In genomic region chr4:114386395-114386811, GRCm38 (mm10) we compare ENCODE assay signal across 9 mouse cellular contexts. TPM values are rescaled to one million over a fixed set of nuclear protein-coding genes. Genes with fewer than 3 reads are reported as not detected.
DNase-seq lines count a peak whose midpoint lies in the region; ATAC-seq and TF ChIP-seq lines count a peak whose summit lies in the region.
"Had no signal": no experiment of that assay in that cellular context is flagged by ENCODE, and none has a peak within 500 bp of the region (broad histone marks: within the 10 kb centered on the region; RNA-seq: fewer than 3 reads in every experiment).

No protein-coding gene starts in this region.

- 50% methylated on average over 2 of the region's 2 CpGs for WGBS in kidney, embryonic 14.5 days

- no peak overlapping the region for H3K4me2 ChIP-seq in kidney, embryonic 14.5 days (replicated peaks; ENCODE audit: low read depth, low read length)

- TF ChIP-seq CTCF in Patski (IDR thresholded peaks at IDR 0.05), result no peak

- H3K27ac ChIP-seq in kidney, embryonic 14.5 days (ENCODE audit: low read depth, low read length), result no peak overlapping the region

- no peak overlapping the region for H3K9ac ChIP-seq in kidney, embryonic 14.5 days (ENCODE audit: low read depth, low read length)

- H3K4me3 ChIP-seq in kidney, embryonic 14.5 days (ENCODE audit: low read length), result no peak overlapping the region

- in situ Hi-C loops in Patski (cut with MboI; ENCODE audit: low pct_unique_long_range_greater_than_20kb), result no loop called here

- H3K9me3 ChIP-seq in kidney, embryonic 14.5 days (ENCODE audit: control insufficient read depth, low read length), result no peaks in the 10 kb centered on the region

- no peaks in the 10 kb centered on the region for H3K4me1 ChIP-seq in kidney, embryonic 14.5 days (ENCODE audit: control insufficient read depth, insufficient read depth, low read length)

- DNase-seq in kidney, adult 11 months, result peak; percentile 56
- peak; percentile 56 for DNase-seq in Patski (ENCODE audit: low read depth, low spot score)
- DNase-seq in cerebellum, adult 8-10 months, result peak; percentile 30
- DNase-seq in heart, adult 9 months (ENCODE audit: low spot score in 2 of 2), result peak; percentile 80 to 85
- peak; percentile 41 for DNase-seq in mesoderm, embryonic 11.5 days (ENCODE audit: low read depth, low spot score)

- POLR2A ChIA-PET in Patski (lab: Charles Lee), result no interaction called here

- no peak for ATAC-seq in kidney, embryonic 14.5 days (ENCODE audit: low FRiP score, low TSS enrichment)
- ATAC-seq in Patski, result peak; percentile 69
- ATAC-seq in megakaryocyte progenitor cell, adult 5-6 weeks (replicated peaks; ENCODE audit: poor library complexity), result no peak
- no peak for ATAC-seq in monocyte, adult 5-6 weeks (replicated peaks; ENCODE audit: insufficient number of reproducible peaks, low FRiP score, low TSS enrichment, poor library complexity, severe bottlenecking)

- H3K27me3 ChIP-seq in kidney, embryonic 14.5 days (ENCODE audit: control insufficient read depth, insufficient read depth, low read length), result no peaks in the 10 kb centered on the region
- no peaks in the 10 kb centered on the region for H3K27me3 ChIP-seq in Patski

- CTCF ChIA-PET in Patski (lab: Charles Lee), result no interaction called here

- H3K36me3 ChIP-seq in kidney, embryonic 14.5 days (ENCODE audit: control insufficient read depth, insufficient read depth, low read length), result no peaks in the 10 kb centered on the region

RNA-seq across cellular contexts. Expression of gene Trabd2b, which starts 20.1 kb away (rescaled TPM):
- 4.1 and 5.0 TPM in 2 replicates for polyA plus RNA-seq in kidney, embryonic 14.5 days (2014; fragmentation: Nextera tagmentation; extraction: Ambion mirVana)
- polyA plus RNA-seq in Patski (2021), result 0.63 TPM
- not detected in 2 replicates for total RNA-seq in megakaryocyte progenitor cell, adult 5-6 weeks (2015)
- total RNA-seq in megakaryocyte progenitor cell, adult 5-6 weeks (2017), result not detected in 2 replicates
- total RNA-seq in monocyte, adult 5-6 weeks (2017), result 0.19 to 0.53 TPM (median 0.38 TPM) in 3 replicates
- total RNA-seq: MEL had no signal

Comparison
In these comparisons a context has a peak if more than half of its experiments do, and no peak if none do; other contexts are left out.
1. DNase-seq: peak in every context shown above with its lines; median percentile 82 in heart, adult 9 months; 56 in kidney, adult 11 months; 56 in Patski; 41 in mesoderm, embryonic 11.5 days; 30 in cerebellum, adult 8-10 months.